Mouse (Mus musculus): Measurements from ENCODE around the gene Gins2.

Gins2 gene

DNA sequence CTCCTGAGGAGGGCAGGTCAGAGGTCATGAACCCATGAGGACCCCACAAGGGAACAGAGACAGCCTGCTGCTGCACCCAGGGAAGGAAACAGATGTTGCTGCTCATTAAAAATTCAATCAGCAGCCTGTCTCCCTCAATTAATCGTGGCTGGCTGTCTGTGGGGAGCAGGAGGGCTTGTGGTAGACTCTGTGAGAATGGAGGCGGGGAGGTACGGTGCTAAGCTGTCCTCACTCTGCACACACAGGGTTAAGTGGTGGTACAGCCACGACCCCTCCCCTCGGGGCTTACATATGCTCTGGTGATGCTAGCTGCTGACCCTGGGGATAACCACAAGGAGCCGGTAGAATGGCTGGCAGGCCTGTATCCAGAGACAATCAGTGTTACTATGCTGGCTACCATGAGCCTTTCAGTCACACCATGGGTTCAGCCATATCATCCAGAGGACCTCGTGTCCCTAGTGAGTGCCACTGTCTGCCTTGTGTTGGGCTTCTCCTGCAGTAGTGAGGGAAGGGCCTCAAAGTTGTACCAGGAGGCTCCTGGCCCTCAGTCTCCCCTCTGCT, 23.9 kb downstream of the Gins2 start:
- DNase-seq (ENCODE audit: low spot score in 2 of 2), result no peak

DNA sequence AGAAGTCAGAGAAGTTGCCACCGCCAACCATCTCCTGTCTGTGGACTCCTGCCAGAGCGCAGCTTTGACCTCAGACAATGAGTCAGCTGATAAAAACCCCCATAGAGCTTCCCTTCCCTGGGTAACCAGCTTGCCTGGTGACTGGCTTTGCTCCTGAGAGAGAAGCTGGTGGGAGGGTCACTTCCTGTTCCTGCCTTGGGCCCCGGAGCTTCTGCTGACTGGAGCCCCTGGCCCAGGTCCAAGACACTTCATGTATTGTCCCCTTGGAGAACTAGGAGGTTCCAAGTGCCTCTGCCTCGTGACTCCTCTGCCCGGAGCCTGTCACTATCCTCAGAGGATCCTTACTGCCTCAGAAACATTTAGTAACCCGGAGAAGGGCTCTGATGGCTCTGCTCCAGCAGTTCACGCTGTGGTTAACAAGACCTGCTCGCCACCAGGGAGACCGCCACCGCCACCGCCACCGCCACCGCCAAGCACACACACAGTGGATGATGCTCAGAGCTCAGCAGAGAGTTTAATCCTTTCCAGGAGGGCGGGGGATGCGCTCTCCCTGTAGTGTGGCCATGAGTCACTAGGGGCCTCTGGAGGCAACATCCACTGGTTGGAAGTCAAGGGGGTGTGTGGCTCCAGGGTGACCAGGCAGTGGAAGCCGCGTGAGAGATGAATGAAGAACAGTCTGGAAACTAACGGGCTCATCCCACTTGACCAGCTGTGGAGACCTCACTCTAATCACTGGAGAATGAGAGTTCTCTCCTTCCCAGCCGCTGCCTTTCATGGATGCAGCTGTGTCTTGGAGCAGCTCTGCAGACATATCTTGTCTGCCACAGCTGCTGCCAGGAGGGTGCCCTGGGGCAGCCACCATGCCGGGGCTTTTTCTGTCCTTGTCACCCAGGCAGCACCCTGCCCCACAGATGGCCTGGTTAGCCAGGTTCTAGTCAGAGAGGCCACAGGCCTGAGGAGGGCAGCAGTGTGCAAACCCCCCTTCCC, 25.0 kb downstream of the Gins2 start:
- DNase-seq (ENCODE audit: low spot score in 2 of 2), result peak; percentile 63 to 73

DNA sequence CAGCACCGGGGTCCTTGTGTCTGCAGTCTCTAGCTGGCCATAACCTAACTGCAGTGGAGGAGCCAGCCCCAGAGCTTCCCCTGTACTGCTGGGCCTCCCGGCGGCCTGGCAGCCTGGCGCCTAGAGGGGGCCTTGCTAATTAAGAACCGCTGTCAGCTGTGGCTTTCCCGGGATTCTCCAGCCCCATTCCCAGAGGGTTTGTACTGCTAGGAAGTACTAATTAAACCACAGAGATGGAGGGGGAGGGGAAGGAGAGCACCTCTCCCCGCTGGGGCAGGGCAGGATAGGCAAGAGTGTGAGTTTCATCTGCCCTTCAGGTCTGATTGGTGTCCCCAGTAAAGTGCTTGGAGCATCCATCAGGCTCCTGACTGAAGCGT, 25.8 kb downstream of the Gins2 start:
- DNase-seq (ENCODE audit: low spot score in 2 of 2), result no peak

DNA sequence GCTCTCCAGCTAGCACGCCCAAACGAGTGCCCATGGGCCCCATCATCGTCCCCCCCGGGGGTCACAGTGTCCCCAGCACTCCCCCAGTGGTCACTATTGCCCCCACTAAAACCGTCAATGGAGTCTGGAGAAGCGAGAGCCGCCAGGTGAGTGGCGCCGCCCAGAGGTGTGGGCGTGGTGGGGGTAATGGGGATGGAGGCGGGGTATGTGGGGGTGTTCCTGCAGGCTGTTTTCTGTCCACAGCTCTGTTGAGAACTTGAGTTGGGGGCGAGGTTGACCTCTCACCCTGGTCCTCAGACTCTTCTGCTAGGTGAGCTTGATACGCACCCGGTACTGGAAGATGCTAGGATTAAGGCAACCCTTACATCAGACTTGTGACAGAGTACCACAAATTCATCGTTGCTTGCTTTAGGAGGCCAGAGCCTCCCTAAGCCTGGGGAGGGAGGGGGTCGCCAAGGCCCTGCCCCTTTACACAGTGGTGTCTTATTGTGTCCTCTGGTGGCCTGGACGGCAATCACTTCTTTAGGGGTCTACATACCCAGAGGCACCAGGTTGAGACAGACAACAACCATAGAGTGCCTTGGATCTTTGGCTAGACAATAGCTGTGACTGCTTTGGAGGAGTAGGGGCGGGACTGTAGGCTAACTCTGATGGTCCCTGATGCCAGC, 26.3 kb downstream of the Gins2 start:
- no peak for DNase-seq (ENCODE audit: low spot score in 2 of 2)

DNA sequence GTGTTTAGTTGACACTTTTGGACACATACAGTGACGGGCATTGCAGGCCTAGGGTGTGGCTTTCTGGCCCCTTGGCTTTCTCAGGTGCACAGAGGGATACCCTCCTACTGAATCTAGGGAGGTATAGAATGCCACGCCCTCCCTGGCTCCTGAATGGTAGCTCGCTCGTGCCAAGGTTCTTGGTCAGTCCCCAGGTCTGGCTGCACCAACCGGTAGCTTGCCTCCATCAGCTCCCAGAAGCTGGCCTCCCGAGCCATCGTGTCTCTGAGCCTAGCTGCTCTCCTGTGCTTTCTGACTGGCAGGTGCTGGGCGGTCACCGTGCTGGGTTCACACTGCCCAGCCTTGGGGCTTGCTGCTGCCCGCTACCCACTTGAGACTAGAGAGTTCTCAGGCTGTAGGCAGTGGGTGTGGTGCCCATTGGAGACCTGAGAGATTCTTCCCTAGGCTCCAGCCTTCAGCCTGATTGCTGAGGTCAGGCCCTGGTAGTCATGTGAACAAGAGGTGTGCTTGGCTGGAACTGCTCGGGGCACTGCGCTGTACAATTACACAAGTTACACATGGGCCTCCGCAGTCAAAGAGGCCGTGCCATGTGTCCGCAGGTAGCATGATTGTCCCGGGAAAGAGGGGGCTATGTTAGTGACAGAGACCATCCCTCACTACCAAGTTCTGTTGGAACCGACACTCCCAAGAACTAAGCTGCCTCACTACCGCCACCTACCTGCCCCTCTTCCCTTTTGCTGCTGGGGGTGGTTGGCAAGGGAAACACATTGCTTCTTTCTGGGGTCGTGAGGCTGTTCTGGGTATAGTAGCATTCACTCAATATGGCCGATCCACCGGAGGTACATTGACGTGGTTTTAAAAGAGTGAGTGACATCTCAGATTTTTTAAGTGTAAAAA, 27.3 kb downstream of the Gins2 start:
- DNase-seq (ENCODE audit: low spot score in 2 of 2), result no peak

DNA sequence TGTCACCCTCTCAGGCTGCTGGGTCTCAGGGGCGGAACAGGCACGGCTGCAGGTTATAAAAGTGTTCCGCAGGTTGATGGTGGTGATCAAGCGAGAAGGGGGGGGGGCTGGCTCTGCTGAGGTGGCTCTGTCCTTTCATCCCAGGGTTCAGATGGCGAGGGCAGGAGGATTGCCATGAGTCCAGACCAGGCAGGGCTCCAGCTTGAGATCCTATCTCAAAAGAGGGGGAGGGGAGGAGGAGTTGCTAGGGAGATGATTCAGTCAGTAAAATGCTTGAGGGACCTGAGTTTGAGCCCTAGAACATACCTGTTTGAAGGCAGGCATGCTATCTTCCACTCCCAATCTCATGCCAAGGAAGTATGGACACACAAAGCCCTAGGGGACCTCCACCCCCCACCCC, 28.6 kb downstream of the Gins2 start:
- no peak for DNase-seq (ENCODE audit: low spot score in 2 of 2)

DNA sequence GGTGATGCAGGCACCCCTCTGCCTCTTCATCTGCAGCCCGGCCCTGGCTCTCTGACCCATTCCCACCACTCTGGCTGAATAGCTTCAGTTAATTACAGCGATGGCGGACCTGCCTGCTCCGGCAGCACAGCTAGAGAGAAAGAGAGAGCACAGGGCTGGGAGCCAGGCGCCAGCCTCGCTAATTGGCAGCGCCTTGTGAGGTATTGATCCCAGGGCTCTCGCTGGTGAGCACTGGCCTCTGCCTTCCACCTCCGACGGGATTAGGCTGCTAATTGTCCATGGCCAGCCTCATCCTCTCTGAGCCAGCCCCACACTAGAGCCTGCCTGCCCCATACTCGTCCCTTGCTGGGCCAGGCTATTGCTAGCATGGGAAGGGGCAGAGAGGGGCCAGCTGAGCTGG, 29.4 kb downstream of the Gins2 start:
- no peak for DNase-seq (ENCODE audit: low spot score in 2 of 2)

DNA sequence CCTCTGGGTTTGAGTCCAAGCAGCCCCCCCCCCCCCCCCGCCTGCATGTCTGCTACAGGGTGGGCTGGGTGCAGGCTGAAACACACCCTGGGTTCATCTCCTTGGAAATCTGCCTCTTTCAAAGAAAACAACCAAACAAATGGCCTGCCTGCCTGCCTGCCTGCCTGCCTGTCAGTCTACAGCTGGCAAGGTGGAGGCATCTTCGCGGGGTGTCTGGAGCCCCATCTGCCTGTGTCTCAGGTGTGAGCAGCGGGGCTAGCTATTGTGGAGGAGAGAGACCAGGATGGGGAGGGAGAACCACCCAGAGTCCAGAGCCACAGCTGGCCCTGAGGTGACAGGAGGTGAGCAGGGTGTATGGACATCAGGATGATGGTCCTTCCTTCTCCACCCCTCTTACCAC, 30.9 kb downstream of the Gins2 start:
- DNase-seq (ENCODE audit: low spot score in 2 of 2), result no peak

DNA sequence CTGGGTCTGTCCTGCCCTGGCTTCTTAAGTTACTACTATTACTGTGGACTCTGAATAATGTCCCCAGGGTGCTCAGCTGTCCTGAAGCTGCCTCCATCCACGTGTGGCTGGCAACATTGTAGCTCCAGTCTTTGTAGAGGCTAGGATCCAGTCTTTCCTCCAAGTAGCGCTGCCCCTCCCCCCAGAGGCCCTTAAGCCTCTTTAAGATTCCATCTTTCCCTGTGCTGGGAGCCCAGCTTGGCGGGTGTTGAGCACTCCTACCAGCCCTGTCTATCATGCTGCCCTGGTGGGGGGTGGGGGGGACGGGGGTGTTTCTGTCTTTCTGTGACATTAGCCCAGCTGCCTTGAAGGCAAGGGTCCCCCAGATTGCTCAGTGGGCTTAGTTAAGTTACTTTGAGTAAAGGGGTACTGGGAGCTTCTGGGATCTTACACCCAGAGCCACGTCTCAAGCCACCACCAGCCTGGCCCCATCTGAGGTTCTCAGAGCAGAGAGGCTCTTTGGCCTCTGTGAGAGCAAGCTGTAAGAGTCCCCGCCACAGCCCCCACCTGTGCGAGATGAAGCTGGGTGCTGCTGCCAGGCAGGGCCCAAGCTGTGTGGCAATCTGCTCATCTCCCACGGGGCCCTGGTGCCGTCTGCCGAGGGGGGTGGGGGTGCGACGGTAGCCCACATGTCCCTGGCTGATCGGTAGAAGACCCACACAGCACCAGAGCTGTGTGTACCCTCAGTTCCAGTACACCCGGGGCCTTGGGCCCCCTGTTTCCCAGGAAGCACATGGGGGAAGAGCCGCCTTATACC, 31.7 kb downstream of the Gins2 start:
- DNase-seq (ENCODE audit: low spot score in 2 of 2), result peak in 1 of 2 experiments; percentile 81

DNA sequence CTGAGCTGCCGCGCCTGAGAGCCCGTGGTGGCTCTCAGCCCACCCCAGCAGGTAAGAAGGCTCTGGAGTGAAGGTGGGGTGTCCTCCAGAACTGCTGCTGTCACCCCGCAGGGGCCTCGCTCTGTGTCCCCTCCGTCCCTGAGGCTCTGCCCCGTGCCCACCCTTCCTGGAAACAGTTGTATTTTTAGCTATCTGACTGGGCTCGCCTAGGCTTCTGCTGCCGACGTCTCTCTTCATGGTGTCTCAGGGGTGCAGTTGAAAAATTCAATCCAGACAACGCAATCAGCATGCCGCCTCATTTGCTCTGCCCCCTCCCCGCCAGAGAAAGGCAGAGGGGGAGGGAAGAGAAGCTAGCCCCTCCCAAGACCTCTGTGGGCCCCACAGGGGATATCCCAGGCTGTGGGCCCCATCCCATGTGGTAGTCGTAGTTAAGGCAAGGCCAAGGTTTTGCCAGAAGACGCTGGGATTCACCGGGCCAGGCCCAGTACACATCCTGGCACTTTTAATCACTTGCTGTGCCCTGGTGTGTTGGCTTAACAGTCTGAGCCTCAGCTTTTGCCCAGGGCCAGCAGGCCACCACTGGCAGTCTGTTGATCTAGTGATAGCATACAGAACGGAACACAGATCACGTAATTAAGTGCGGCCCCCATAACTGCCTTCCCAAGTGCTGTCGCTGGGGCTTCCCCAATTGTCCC, 32.8 kb downstream of the Gins2 start:
- DNase-seq (ENCODE audit: low spot score in 2 of 2), result no peak

DNA sequence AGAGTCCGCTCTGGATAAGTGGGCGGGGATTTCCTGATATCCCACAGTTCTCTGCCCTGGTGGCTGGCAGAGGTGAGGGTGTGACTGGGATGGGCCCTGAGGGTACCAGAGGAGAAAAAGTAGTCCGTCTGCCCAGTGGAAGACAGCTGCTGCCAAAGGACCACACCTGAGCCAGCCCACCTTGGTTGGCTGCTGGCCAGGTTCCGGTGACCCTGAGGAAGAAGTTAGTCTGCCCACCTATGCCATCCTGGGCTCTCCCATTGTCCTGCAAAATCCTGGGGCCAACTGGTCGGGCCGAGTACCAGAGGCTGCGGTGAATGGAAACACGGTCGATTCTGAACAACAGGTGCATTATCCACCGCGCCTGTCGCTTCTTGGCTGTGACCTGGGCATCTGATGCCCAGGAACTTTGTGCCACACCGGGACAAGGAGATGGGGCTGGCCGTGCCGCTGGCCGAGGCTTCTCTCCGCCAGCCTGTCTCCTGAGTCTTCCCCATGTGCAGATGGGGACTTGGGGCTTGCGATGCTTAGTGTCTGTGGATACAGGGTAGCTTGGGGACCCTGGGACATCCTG, 34.6 kb downstream of the Gins2 start:
- no peak for DNase-seq (ENCODE audit: low spot score in 2 of 2)

DNA sequence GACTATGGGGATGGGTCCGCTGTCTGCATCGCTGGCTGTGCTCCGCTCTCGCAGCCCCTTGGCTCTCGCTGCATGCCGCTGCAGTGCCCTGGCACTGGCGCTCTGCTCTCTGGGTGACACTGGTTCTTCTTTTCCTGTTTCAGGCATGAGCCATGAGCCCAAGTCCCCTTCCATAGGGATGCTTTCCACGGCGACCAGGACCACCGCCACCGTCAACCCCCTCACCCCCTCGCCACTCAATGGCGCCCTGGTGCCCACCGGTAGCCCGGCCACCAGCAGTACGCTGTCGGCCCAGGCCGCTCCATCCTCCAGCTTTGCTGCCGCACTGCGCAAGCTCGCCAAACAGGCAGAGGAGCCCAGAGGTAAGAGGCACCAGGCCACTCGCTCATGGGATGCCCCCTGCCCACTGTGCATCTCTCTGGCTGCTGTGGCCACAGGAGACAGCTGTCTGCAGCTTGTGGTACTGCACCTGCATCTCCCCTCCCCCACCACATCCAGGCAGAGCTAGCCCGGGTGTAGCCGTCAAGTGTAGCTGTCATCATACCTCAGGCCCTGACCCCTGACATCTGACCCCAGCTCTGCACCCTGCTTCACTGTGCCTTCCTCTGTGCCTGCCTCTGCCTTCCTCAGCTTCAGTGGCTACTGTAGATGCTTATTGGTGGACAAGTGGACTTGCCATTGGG, 35.5 kb downstream of the Gins2 start:
- DNase-seq (ENCODE audit: low spot score in 2 of 2), result no peak

DNA sequence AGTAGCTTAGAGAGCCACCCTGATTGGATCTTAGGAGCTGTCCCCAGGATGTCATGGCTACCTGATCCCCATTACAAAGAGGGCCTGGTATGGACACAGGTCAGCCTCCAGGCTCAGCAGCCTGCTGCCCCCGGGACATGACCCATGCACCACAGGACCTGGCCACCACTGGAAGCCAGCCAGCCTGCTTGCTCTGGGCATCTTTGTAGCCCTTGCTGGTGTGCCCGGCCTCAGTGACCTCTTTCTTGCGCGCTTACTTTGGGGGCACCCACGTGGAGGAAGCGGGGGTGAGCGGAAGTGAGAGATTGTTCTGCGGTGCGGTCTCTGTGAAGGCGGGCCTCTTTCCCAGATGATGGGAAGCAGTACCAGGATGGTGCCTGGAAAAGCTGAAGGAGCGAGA, 36.6 kb downstream of the Gins2 start:
- DNase-seq (ENCODE audit: low spot score in 2 of 2), result no peak

DNA sequence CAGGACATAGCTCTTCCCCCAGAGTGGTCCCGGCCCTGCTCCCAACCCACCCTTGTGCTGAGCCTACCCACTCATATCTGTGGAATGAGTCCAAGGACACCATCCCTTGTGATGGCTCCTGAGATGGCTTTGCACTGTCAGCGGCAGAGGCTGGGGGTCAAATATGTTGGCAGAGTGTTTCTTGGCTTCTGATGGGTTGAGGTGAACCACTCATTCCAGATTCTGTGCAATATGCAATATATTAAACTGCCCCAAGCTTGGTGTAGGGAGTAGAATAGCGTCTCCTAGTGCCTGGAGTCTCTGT, 37.5 kb downstream of the Gins2 start:
- DNase-seq (ENCODE audit: low spot score in 2 of 2), result no peak

DNA sequence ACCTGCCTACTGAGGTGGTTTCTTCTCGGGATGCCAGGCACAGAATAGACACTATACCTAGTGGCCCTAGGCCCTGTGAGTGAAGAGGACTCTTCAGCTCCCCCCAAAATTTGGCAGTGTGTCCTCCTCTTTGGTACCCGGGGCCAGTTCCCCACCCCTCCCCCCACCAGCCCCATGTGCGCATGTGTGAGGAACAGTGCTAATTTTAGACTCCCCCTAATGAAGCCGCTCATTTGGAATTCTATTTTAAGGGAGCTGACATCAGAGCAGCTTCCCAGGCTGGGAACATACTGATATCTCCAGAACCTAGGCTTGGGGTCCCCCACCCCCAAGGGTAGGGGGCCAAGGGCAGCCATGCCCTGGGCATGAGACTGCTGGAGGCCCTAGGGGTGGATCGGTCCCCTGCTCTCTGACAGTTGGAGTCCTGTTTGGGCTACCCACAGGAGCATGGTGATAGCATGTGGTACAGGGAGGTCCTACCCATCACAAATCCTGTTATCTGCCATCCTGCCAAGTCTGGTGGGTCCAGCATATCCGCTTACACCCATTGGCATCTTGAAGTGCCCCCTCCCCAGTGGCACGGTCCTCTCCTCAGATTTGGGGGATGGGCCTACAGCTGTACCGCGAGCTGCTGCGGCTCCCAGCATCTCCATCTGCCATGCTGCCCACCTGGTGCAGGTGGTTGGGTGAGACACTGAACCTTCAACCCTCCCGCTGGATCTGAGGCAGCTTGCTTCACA, 38.0 kb downstream of the Gins2 start:
- DNase-seq (ENCODE audit: low spot score in 2 of 2), result no peak

DNA sequence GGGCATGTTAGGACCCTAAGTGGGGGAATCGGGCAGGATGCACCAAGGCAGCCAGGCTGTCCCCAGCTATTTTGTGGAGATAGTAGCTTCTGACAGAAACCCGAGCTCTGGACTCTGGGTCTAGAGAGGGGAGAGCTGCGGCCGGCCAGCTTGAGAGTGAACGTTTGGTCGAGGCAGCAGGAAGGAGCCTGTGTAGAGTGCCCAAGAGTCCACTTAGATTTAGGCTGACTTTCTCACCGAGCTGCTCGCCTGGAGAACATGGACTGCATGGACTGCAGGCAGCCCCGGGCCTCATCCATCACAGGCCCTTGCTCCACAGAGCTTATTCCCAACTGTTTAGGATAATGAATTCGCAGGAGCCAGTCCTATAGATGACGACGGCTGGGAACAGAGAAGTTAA, 38.7 kb downstream of the Gins2 start:
- no peak for DNase-seq (ENCODE audit: low spot score in 2 of 2)

DNA sequence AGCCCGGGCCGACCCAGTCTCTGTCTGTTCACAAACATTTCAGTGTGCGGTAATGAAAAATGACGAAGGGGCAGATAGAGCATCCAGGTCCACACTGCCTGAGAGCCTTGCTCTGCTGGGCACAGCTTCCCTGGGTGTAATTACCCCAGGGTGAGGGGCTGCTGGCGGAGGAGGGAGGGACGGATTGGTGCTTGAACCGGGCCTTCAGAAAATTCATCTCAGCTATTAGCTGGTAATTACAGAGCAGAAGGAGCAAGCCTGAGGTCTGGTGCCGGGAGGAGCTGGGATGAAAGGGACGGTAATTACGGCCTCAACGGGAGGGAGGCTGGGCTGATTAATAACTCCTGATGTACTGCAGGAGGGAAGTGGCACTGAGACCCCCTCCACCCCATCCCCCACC, 39.2 kb downstream of the Gins2 start:
- no peak for DNase-seq (ENCODE audit: low spot score in 2 of 2)

DNA sequence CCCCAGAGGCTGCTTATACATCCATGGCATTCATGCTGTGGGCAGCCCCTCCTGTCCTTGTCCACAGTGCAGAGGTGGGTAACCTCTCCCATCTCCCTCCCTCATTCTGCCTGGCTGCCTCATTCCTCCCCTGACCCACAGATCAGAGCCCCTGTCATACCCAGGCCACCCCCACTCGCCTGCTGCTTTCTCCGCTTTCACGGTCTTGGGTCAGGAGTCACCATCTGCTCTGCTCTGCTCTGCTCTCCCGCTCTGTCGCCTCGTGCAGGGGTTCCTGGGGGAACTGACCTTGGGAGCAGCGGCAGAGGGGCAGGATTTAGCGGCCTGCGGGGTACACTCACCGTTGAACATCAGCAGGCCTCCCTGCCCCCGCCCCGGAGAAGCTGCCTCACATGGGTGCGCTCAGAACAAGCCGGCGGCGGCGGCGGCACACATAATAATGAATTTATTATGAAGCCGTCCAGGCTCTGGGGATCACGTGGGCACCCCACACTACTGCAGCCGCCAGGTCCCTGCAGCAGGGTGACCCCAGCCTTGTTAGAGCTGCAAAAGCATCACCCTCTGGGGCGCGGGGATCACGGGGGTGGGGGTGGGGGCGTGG, 39.7 kb downstream of the Gins2 start:
- no peak for DNase-seq (ENCODE audit: low spot score in 2 of 2)
